Mouse (Mus musculus): ENCODE results near the gene Pbld1.
"Not testable (repeated sequence)": the region's sequence is repeated elsewhere in the genome, so short reads cannot be mapped to it uniquely, and the experiment has no call there.

Pbld1 gene

GRCm38 (mm10) chr10:63043154-63043553 lies 16.8 kb upstream of the Pbld1 start:
- DNase-seq = no peak

GRCm38 (mm10) chr10:63047751-63048150 lies 12.2 kb upstream of the Pbld1 start:
- DNase-seq = no peak

GRCm38 (mm10) chr10:63049106-63049505 lies 10.9 kb upstream of the Pbld1 start:
- DNase-seq = peak; percentile 62 to 69

- DNase-seq = no peak
These were observed 8.7 kb upstream of the Pbld1 start for GRCm38 (mm10) chr10:63051267-63051666.

- peak; percentile 29 to 34 for DNase-seq
These were observed 8.0 kb upstream of the Pbld1 start for GRCm38 (mm10) chr10:63052011-63052410.

GRCm38 (mm10) chr10:63053007-63053406 lies 7.0 kb upstream of the Pbld1 start:
- DNase-seq = no peak

- DNase-seq = not testable (repeated sequence)
These were observed 5.9 kb upstream of the Pbld1 start for GRCm38 (mm10) chr10:63054071-63054470.

- no peak for DNase-seq
These were observed 5.4 kb upstream of the Pbld1 start for GRCm38 (mm10) chr10:63054586-63054985.

GRCm38 (mm10) chr10:63056966-63057750 lies 2.8 kb upstream of the Pbld1 start:
- DNase-seq = peak; percentile 74 to 83

- peak; percentile 89 to 91 for DNase-seq
These were observed 444 bp downstream of the Pbld1 start for GRCm38 (mm10) chr10:63060406-63060805.

GRCm38 (mm10) chr10:63061266-63061665 lies 1.3 kb downstream of the Pbld1 start:
- peak; percentile 59 to 77 for DNase-seq

- DNase-seq = peak; percentile 87 to 88
These were observed 2.7 kb downstream of the Pbld1 start for GRCm38 (mm10) chr10:63062696-63063095.

- DNase-seq = peak in 1 of 2 experiments; percentile 28
These were observed 3.4 kb downstream of the Pbld1 start for GRCm38 (mm10) chr10:63063365-63063764.

- DNase-seq = peak; percentile 48 to 69
These were observed 4.6 kb downstream of the Pbld1 start for GRCm38 (mm10) chr10:63064516-63064915.

- peak; percentile 25 to 38 for DNase-seq
These were observed 5.6 kb downstream of the Pbld1 start for GRCm38 (mm10) chr10:63065561-63065960.

GRCm38 (mm10) chr10:63065988-63066387 lies 6.0 kb downstream of the Pbld1 start:
- DNase-seq = peak; percentile 85 to 91

GRCm38 (mm10) chr10:63086304-63086703 lies 26.3 kb downstream of the Pbld1 start:
- no peak for DNase-seq

GRCm38 (mm10) chr10:63089103-63089757 lies 29.3 kb downstream of the Pbld1 start:
- DNase-seq = no peak

GRCm38 (mm10) chr10:63089758-63090571 lies 30.0 kb downstream of the Pbld1 start:
- DNase-seq = no peak

- DNase-seq = no peak
These were observed 32.0 kb downstream of the Pbld1 start for GRCm38 (mm10) chr10:63091915-63092314.

GRCm38 (mm10) chr10:63092616-63093550 lies 32.9 kb downstream of the Pbld1 start:
- DNase-seq = no peak

GRCm38 (mm10) chr10:63096757-63097156 lies 36.8 kb downstream of the Pbld1 start:
- DNase-seq = no peak

Measured in kidney, postnatal 36 days (tissue).